Mouse (Mus musculus): ENCODE data around the gene Cacnb1.

Cacnb1 gene

GRCm38 (mm10) chr11:98022555-98023371 is at the start of gene Cacnb1:
Cacnb1 (minus strand) TSS chr11:98023034.
- DNase-seq (ENCODE audit: low spot score in 2 of 2) = peak; percentile 53 to 78

GRCm38 (mm10) chr11:98067255-98067654 is 44.4 kb upstream of the Cacnb1 start:
- DNase-seq (ENCODE audit: low spot score in 2 of 2) = no peak

- no peak for DNase-seq (ENCODE audit: low spot score in 2 of 2)
Measured at GRCm38 (mm10) chr11:98066201-98066600, 43.4 kb upstream of the Cacnb1 start.

- DNase-seq (ENCODE audit: low spot score in 2 of 2) = no peak
Measured at GRCm38 (mm10) chr11:98061904-98062562, 39.2 kb upstream of the Cacnb1 start.

GRCm38 (mm10) chr11:98061441-98061840 is 38.6 kb upstream of the Cacnb1 start:
- DNase-seq (ENCODE audit: low spot score in 2 of 2) = no peak

GRCm38 (mm10) chr11:98060104-98060692 is 37.4 kb upstream of the Cacnb1 start:
- no peak for DNase-seq (ENCODE audit: low spot score in 2 of 2)

- DNase-seq (ENCODE audit: low spot score in 2 of 2) = no peak
Measured at GRCm38 (mm10) chr11:98059662-98060061, 36.8 kb upstream of the Cacnb1 start.

GRCm38 (mm10) chr11:98057998-98058397 is 35.2 kb upstream of the Cacnb1 start:
- no peak for DNase-seq (ENCODE audit: low spot score in 2 of 2)

- DNase-seq (ENCODE audit: low spot score in 2 of 2) = no peak
Measured at GRCm38 (mm10) chr11:98057466-98057865, 34.6 kb upstream of the Cacnb1 start.

GRCm38 (mm10) chr11:98052989-98053834 is 30.4 kb upstream of the Cacnb1 start, which contains the start of gene Stac2:
Stac2 (minus strand) TSS chr11:98053462.
- DNase-seq (ENCODE audit: low spot score in 2 of 2) = peak; percentile 57 to 59

- DNase-seq (ENCODE audit: low spot score in 2 of 2) = peak in 1 of 2 experiments; percentile 27
Measured at GRCm38 (mm10) chr11:98052129-98052988, 29.5 kb upstream of the Cacnb1 start.

GRCm38 (mm10) chr11:98051611-98052128 is 28.8 kb upstream of the Cacnb1 start:
- no peak for DNase-seq (ENCODE audit: low spot score in 2 of 2)

GRCm38 (mm10) chr11:98050940-98051339 is 28.1 kb upstream of the Cacnb1 start:
- no peak for DNase-seq (ENCODE audit: low spot score in 2 of 2)

- DNase-seq (ENCODE audit: low spot score in 2 of 2) = peak in 1 of 2 experiments; percentile 32
Measured at GRCm38 (mm10) chr11:98050520-98050815, 27.6 kb upstream of the Cacnb1 start.

- DNase-seq (ENCODE audit: low spot score in 2 of 2) = peak; percentile 41 to 56
Measured at GRCm38 (mm10) chr11:98049672-98050519, 27.1 kb upstream of the Cacnb1 start.

GRCm38 (mm10) chr11:98047745-98048144 is 24.9 kb upstream of the Cacnb1 start:
- no peak for DNase-seq (ENCODE audit: low spot score in 2 of 2)

GRCm38 (mm10) chr11:98046466-98046865 is 23.6 kb upstream of the Cacnb1 start:
- no peak for DNase-seq (ENCODE audit: low spot score in 2 of 2)

- DNase-seq (ENCODE audit: low spot score in 2 of 2) = no peak
Measured at GRCm38 (mm10) chr11:98045596-98045995, 22.8 kb upstream of the Cacnb1 start.

GRCm38 (mm10) chr11:98044074-98044473 is 21.2 kb upstream of the Cacnb1 start:
- no peak for DNase-seq (ENCODE audit: low spot score in 2 of 2)

GRCm38 (mm10) chr11:98042741-98043140 is 19.9 kb upstream of the Cacnb1 start:
- DNase-seq (ENCODE audit: low spot score in 2 of 2) = no peak

All from thymus, postnatal 10 days (tissue).